Mouse (Mus musculus) left cerebral cortex, adult 9 months (tissue): ENCODE measurements around the gene Ripor2.

ENCODE experiments used
- DNase-seq, 2 experiments: peaks; one replicate each; pipeline ENCODE4 v3.0.0; 2022; ENCODE audit warnings: low spot score in 2 of 2

Ripor2 gene

DNA sequence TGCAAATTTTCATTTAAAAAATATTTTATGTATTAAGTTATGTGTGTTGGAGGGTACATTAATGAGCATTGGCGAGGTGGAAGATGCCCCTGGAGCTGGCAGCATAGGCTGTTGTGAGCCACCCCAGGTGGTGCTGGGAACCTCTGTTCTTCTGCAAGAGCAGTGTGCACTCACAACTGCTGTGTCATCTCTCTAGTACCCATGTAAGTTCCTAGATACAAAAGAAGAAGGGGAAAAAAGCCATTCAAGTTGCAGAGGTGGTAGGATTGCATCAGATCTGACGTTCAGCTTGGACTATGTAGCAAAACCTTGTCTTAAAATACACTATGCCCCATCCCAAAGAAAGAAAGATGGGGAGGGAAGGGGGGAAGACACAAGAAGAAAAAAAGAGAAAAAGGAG is 65.5 kb downstream of the Ripor2 start:
- no peak for DNase-seq

DNA sequence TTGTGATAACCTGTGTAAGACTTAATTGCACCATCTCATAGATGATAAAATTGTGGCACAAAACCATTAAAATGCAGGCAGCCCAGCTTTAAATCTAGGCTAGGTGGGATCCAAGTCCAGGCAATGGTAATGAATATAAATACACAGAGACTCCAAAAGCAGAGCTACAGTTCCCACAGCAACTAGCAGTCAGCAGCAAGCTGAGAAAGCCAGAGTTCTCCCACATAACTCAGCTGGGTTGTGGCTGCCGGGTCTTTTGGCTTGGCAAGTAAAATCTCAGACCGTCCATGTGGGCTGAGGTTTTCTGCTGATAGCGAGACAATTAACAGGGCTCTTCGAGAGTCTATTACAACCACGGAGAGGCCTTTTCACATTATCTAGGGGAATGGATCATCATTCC is 66.0 kb downstream of the Ripor2 start:
- DNase-seq: peak in 1 of 2 experiments; percentile 17

DNA sequence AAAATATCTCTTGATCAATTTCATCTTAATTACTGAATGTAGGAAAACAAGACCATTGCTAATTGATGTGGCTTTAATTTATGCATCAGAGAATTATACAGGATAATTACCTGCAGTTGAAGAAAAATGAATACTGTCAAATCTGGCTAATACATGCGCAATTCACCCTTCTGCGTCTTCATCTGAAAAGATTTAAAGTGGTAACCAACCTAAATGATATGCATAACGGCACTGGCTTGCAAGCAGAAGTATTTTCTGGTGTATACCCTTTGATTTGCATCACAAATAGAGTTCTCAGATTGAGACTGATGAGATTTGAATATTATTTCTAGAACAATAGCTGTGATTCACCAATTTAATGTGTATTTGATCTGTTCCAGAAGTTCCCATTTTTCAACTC is 66.7 kb downstream of the Ripor2 start:
- DNase-seq: no peak

DNA sequence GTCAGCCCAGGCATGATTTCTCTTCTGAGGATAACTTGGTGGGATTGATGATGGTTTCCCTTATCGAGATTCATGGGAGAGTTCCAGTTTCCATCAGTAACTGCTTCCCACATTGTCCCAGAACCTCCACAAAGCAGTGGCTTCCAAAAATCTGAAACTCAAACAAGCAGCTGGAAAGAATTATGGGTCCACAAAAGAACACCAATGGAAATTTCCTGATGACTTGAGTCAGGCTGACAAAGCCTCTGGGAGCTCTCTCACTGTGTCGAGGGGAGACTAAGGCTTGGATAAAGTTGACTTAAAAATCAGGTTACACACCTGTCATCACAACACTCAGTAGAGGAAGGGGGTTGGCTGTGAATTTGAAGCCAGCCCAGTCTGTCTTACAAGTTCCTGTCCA is 67.1 kb downstream of the Ripor2 start:
- DNase-seq: no peak

DNA sequence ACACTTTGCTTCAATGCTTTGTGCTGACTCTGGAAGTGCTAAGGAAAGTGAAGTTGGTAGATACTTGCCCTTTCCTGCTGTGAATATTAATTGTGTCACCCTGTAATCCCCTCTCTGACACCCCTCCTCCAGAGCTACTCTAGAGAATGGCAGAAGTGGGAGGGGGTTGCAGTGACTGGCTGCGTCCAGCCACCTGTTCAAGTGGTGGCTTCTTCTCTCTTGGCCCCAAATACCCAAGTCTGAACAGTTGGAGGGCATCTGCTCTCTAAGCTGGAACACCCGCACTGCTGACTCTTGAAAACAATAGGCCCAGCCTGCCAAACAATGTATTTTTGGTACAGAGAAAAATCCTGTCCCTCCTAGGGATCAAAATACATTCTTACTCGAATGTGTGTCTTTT is 69.0 kb downstream of the Ripor2 start:
- no peak for DNase-seq

DNA sequence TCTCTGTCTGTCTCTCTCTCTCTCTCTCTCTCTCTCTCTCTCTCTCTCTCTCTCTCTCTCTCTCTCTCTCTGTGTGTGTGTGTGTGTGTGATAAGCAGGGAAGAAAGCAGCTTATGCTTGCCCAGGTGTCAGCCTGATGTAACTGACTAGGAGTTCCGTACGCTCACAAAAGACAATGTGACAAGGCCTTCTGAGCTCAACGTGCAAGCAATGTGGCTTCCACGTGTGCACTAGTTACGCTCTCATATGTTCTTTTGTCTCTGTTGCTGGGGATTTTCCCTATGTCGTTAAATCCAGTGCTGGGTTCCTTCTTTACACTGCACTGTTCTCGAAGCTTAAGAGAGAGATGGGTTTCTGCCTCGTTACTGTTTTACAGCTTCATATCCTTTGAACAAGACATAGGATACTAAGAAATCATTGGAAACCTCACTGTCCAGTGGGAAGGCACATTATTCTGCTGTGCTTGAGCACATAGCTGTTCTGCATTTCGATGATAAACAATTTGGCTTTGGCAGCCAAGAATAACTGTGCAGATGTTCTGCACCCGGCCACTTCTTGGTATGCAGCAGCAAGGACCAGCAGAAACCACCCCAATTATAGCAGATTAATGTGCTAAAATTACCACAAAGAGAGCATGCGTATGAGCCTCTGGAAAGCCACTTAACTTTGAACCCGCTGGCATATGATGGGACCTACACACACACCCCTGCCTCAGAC is 73.1 kb downstream of the Ripor2 start:
- no peak for DNase-seq

DNA sequence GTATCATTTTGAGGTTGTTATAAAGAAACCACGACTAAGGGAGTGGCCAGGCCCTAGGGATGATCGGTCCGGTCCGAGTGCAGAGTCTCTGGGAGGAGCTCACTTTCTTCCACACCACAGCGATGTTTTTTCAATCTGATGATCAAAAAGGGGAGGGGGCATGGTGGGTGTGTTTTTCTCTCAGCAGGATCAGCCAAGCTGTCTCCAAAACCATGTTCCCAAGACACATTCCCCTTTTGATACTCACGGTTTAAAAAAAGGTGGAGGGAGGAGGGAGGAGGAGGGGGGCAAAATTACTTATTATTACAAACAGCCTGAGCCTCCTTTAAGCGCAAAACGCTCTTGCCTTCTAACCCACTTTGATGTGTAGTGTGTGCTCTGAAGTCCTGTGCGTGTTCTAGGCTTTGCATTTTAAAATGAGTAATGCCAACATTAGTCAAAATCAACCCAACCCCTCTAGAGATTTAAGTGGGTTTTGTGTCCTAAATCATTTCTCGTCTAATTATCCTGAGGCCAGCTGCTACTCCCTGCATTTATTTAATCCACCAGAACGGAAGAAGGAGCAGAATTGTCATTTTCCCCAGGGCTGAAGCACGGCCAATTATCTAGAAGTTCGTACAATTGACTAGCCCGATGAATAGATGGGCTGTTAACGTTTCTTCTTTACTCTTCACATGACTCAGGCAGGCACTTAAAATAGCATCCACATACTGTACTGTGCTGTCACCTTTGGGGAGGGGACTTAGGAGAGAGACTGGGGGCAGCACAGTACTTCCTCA is 74.9 kb downstream of the Ripor2 start:
- no peak for DNase-seq

DNA sequence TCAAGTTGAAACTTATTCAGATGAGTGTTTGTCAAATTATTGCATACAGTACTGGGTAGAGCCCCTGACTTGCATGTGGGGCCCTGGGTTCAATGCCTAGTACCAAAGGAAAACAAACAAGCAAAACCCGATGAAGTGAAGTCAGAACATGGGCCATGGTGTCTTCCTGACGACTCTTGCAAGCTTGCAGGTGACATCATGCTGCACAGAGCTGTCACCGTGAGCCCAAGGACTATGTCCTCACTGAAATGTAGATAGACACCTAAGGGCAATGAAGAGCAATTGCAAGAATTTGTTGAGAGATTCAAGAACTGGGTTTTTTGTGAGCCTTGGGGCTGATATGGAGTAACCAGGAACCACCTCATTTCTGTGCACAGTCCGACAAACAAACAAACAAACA is 84.8 kb downstream of the Ripor2 start:
- DNase-seq: no peak

DNA sequence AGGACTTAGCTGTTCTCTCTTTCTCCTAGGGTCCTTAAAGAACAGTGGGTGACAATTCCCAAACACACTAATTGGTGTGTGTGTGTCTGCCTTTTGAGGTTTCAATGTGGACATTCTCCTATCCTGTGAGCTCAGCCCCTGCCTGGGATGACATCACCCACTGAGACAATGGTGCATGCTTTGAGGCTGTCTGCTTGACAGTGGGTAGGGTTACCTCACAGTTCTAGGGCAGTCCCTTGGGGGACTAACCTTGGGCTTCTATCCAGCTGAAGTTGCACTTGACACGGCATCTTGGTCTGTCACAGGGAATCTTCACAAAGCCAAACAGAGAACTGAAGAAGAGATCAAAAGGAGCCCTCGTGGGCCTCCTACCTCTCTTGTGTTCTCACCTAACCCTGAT is 86.6 kb downstream of the Ripor2 start:
- no peak for DNase-seq

DNA sequence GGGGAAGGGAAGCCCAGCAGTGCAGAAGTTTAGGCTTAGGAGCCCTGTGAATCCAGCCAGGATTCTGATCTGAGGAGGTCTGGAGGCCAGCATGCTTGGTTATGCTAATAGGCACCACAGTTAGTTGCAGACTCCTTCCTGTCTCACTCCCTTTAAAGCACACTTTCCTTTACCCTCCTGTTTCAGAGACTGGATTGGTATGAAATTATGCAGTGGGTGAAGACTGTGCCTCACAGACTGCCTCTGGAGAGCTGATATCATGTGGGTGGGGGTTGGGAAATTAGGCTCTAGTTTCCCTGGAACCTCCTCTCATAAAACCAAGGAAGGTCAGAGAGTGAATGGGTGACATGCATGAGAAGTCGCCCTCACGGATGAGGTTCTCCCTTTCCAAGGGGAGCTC is 88.7 kb downstream of the Ripor2 start:
- DNase-seq: no peak

DNA sequence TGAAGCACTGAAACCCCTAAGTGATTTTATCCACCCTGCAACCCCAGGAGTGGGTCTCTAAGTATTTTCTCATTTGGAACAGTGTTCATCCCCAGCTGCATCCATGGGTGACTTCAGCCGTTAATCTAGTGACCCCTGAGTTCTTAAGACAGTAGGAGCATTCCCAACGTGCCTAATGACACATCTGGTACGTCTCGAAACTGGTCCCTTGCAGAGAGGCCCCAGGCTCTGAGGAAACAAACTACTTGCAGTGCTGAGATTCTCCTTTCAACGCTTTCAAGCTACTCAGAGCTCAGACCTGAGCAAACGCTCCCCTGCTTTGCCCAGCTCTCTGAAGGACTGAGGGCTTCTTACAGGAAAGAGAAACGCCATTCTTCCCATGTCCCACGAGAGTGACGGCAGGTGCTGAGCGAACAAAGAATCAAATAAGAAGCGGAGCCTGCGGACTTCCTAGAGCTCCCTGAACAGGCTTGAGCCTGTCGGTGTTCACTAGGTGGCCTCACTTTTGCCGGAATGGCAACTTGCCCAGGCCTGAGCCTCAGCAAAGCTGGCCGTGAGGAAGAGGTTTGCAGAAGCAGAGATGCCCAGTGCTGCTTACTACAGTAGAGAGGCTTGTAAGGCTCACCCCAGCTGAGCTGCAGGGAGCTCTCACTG is 97.2 kb downstream of the Ripor2 start:
- DNase-seq: no peak

DNA sequence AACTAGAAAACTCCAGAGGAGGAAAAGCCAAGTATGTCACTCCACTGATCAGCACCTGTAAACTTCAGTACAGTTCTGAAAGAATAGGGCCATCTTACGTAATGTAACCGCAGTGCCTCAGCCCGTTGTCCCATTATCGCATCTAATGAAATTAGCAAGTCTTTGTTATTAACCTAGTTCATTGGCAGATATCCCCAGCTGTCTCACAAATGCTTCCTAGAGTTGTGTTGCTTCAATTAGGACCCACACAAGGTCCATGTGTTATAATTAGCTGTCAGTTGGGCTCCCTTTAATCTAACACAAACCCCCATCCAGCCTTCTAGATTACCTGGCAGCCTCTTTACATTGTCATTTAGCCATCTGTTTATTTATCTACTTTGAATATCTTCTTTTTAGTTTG is 99.0 kb downstream of the Ripor2 start:
- DNase-seq: no peak

DNA sequence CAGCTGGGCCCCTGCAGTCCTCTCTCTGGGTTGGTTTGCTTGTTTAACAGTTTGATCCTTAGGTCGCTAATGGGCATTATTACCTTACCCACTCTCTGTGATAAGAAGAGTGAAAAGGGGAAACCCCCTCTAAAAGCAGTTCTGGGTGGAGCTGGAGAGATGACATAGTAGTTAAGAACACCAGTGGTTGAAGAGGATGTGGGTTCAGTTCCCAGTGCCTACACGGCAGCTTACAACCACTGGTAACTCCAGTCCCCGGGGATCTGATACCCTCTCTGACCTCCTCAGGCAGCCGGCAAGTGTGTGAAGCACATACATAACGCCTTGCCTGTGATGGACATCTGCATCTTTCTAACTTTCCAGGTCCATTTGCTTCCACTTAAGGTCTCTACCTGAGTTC is 100.4 kb downstream of the Ripor2 start:
- no peak for DNase-seq

DNA sequence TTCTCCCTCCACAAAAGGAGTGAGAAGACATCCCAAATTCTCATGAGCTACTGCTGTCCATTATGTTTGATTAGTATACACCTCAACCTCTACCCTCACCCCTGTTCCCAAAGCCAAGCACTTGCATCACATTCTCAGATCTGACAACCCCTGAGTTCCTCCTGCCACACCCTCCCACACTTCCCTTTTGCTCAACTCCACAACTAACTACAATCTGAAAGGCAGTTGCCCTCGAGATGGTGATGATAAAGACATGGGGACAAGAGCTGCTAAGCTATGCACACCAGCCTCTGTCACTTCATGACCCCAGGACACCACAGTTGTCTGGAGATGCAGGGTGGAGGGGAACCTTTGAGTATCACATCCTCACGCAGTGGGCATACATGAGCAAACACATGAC is 102.5 kb downstream of the Ripor2 start:
- no peak for DNase-seq

DNA sequence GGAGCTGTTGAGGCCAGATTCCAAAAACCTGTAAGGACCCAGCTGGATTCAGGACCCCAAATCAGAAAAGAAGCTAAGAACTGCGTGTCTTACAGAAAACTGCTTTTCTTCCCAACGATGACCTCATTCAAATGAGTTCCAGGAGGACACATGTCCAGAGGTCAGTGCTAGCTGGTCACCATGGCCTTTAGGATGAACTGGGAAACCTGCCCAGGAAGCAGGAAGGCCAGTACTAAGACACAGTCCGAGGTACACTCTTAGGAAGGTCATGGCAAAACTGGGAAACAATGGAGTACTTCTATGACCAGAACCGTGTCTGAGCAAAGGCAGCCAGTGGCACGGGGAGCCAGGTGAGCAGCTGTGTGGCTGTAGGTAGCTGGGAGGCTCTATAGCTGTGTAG is 103.9 kb downstream of the Ripor2 start:
- no peak for DNase-seq

DNA sequence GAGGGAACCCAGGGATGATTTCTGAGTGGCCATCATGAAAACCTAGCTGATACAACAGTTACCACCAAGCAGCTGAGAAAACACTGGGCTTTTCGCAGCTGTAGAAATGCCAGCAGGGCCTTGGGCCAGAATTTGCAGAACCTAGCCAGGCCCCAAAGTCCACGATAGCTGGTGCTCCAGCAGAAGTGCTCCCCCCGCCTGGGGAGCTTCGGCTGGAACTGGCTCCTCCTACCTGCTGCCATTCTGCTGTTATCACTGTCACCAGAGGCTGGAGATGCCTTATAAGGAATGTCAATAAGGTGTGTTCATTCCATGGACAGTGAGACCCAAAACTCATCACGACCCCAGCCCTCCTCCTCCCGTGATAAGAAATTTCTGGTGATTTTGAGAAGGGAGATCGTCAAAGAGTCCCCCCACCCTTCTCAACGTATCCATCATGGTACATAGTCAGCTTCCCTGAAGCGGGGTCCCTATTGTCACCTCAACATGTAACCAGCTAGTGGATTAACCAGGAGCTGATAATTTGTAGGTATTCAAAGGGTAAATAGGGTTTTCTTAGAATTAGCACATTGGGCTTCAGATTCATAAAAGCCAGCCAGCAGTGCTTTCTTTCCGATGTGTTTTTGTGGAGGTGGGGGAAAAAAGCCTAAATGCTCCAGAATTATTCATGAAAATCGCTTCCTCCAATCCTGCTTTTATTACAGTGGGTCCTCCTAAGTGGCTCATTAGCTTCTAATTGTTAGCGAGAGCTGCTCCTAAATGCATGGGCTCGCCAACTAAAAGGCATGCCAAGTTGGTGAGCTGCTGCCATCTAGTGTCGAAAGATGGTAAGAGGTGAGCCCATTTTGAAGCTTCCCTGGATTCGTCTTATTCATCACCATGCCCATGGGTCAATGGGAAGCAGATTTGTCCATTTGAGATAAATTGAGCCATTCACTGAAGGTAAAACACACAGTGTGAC is 105.0 kb downstream of the Ripor2 start:
- DNase-seq: peak; percentile 32 to 88

DNA sequence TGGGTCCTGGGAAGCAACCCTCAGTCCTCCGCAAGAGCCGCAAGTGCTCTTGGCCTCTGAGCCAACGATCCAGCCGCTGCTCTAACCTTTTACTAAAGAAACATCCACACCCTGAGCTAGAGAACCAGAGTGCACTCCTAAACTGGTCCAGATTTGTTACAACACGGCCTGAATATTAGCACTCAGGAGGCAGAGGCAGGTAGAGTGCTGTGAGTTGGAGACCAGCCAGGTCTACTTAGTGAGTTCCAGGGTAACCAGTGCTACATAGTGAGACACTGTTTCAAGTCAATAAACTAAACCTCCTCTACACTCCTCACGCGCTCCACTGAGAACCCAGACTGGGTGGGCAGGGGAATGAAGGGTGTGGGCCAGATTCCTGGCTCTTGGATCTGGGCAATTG is 111.3 kb downstream of the Ripor2 start:
- no peak for DNase-seq

DNA sequence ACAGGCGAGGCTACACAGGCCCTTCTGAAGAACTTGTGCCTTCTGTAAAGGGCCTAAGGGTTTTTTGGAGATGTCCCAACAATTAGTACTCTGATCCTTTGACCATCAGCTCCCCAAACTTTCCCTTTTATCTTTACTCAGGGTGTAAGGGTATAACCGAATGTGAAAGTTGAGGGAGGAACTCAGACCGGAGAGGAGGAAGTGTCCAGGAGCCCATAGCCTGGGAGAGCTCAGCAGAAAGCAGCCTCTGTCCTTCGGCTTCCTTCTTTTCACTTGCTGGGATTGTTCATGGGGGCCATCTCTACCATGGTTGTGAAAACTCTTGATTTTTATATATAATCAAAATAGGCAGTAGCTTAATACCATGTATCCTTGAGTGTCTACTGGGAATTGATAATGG is 116.8 kb downstream of the Ripor2 start:
- DNase-seq: no peak

DNA sequence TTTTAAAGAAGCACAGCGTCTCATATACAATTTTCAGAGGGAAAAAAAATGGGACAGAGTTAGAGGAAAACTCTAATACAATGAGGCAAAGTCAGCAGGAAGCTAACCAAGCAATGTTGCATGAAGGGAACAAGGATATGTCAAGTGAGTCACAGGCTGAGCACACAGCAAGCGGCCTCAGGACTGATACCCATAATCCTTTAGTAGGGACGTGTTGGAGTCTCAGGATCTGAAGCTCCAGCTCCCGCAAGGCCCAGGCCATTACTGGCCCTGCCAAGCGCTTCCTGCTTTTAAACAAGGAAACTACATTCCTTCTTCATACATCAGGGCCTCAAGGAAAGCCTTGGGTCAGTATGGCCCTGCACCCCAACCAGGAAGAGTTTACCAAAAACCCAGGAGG is 120.1 kb downstream of the Ripor2 start:
- DNase-seq: no peak

DNA sequence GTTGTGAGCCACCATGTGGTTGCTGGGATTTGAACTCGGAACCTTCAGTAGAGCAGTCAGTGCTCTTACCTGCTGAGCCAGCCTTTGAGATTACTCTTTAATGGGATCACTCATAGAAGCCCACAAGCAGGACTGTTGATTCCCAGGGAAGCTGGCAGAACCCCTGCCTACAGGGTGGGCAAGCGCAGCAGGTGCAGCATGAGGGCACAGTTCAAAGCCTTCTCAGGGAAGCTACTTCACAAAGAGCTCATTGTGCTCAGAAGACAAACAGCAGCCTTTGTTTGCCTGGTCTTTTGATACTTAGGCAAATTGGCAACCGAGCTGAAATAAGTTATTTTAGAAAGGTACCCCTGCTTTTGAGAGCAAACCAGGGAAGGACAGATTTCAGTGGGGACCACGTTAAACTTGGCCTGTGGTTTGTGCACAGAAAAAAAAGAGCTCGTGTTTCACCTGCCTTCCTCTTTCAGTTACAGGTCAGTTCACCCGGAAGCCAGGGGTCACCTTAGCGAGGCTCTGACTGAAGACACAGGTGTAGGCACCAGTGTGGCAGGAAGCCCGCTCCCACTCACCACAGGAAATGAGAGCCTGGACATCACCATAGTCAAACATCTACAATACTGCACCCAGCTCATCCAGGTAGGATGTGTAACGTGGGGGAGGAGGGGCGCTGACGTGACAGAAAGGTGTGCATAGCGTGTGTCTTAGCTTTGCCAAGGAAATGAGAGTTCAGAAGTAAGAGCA is 127.8 kb downstream of the Ripor2 start:
- no peak for DNase-seq

DNA sequence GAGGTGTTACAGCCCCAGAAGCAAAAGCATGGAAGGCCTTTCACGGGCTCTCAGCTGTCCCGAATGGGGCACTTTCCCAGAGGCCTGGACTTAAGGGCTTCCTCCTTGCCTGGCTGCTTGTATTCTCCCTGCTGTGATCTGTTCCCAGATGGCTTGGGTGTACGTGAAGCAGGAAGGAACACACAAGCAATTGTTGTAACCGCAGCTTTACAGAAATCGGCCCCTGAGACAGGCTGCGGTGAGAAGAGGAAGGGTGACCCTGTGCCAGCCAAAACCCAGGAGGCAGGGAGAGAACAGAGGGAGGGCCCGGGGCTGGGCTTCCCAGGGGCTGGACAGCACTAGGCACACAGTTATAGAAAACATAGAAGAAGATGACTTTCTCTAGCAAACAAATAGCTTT is 129.0 kb downstream of the Ripor2 start:
- DNase-seq: no peak
